Mouse (Mus musculus) lung, adult 2 months (tissue): ENCODE data around the gene Ift122. TPM values are rescaled to one million over a fixed set of nuclear protein-coding genes. Genes with fewer than 3 reads are reported as not detected.
A peak's percentile ranks its signal among the peaks of the same experiment; 100 is the strongest.

Source experiments
- DNase-seq: peaks from one replicate; pipeline ENCODE4 v3.0.0; 2022
- H3K4me1 ChIP-seq: fragments of 200-500 bp; 2 replicates; pipeline ENCODE4 v1.6.1; 2011; ENCODE audit warnings: low read length; ENCODE audit not compliant: control insufficient read depth, insufficient read depth
- H3K4me3 ChIP-seq: fragments of 200-500 bp; replicated peaks from 2 replicates; pipeline ENCODE3; 2011; ENCODE audit warnings: low read depth, mild to moderate bottlenecking, control low read depth, low read length; ENCODE audit errors: extremely low read depth
- CTCF ChIP-seq: fragments of 200-500 bp; IDR thresholded peaks from 2 replicates; pipeline ENCODE4 v1.5.1; 2011; ENCODE audit warnings: mild to moderate bottlenecking, low read length, control low read depth; ENCODE audit not compliant: insufficient read depth
- POLR2A ChIP-seq: fragments of 200-500 bp; IDR thresholded peaks from 2 replicates; pipeline ENCODE4 v1.6.1; 2011; ENCODE audit warnings: low read depth, mild to moderate bottlenecking, control low read depth, low read length, borderline replicate concordance; ENCODE audit errors: extremely low read depth
- WGBS: fragments of 180-500 bp; shearing (Covaris S2); methylation state at CpG from one replicate; pipeline ENCODE4 v1.1.7; 2018; 5-methylcytosine and 5-hydroxymethylcytosine counted together
- polyA plus RNA-seq: library from polyadenylated mRNA; depleted of rRNA; stranded (reverse); fragments of >200 nt; gene quantifications from 2 replicates; pipeline ENCODE4 v1.2.3, GENCODE M21; 2012; rRNA removed

Ift122 gene
- polyA plus RNA-seq = 12.6 and 13.4 TPM in 2 replicates

GRCm38 (mm10) chr6:115853091-115853813 is at the start of gene Ift122, which contains the start of gene Mbd4:
TSS of gene Ift122 (plus strand) at chr6:115853470.
TSS of gene Mbd4 (minus strand) at chr6:115853371.
- WGBS = under 1% methylated on average over 50 of the region's 51 CpGs
- DNase-seq = peak; percentile 94

GRCm38 (mm10) chr6:115803541-115804382 is 49.5 kb upstream of the Ift122 start:
- 38% methylated on average over 16 of the region's 16 CpGs for whole genome bisulfite sequencing
- Histone ChIP-seq H3K4me1 (peaks cover 9% of the 10 kb centered on the region), H3K4me3 (no peak overlapping the region)
- peak; percentile 47 for DNase-seq
- TF ChIP-seq CTCF = peak; percentile 72
- TF ChIP-seq POLR2A = no peak

More at GRCm38 (mm10) chr6:115853091-115853813, at the start of gene Ift122, which contains the start of gene Mbd4:
- H3K4me3 ChIP-seq = peak within 1 kb of the TSS; percentile 74
- no peaks in the 10 kb centered on the region for H3K4me1 ChIP-seq
- TF ChIP-seq CTCF (peak; percentile 44; the same call in 1 of the 2 replicates), POLR2A (peak; percentile 43; the same call in 1 of the 2 replicates)

GRCm38 (mm10) chr6:115804432-115805192 is 48.7 kb upstream of the Ift122 start:
- 66% methylated on average over 10 of the region's 10 CpGs for WGBS
- TF ChIP-seq CTCF (no peak), POLR2A (no peak)
- Histone ChIP-seq H3K4me3 (no peak overlapping the region), H3K4me1 (peaks cover 9% of the 10 kb centered on the region)
- DNase-seq = no peak

GRCm38 (mm10) chr6:115807464-115808195 is 45.6 kb upstream of the Ift122 start:
- TF ChIP-seq CTCF (no peak), POLR2A (no peak)
- no peak for DNase-seq
- peak overlapping the region; percentile 95 for H3K4me3 ChIP-seq
- peaks cover 9% of the 10 kb centered on the region for H3K4me1 ChIP-seq
- WGBS = 2% methylated on average over 15 of the region's 15 CpGs

- Histone ChIP-seq H3K4me3 (peak overlapping the region; percentile 95), H3K4me1 (peaks cover 9% of the 10 kb centered on the region)
- WGBS = under 1% methylated on average over 22 of the region's 22 CpGs
- no peak for TF ChIP-seq CTCF
- no peak for TF ChIP-seq POLR2A
- no peak for DNase-seq
Measured at GRCm38 (mm10) chr6:115808196-115808487, 45.1 kb upstream of the Ift122 start.

- Histone ChIP-seq H3K4me3 (peak within 1 kb of the TSS; percentile 95), H3K4me1 (peaks cover 9% of the 10 kb centered on the region)
- WGBS = under 1% methylated on average over 47 of the region's 47 CpGs
- peak; percentile 88 for DNase-seq
- TF ChIP-seq POLR2A = peak; percentile 95
- peak; percentile 23; the same call in 1 of the 2 replicates for TF ChIP-seq CTCF
Measured at GRCm38 (mm10) chr6:115808488-115809231, 44.6 kb upstream of the Ift122 start, which contains the start of gene Rpl32. TSS of gene Rpl32 (minus strand) at chr6:115808747.

GRCm38 (mm10) chr6:115811606-115812005 is 41.7 kb upstream of the Ift122 start:
- DNase-seq = no peak
- H3K4me1 ChIP-seq = peaks cover 7% of the 10 kb centered on the region
- TF ChIP-seq POLR2A (no peak), CTCF (no peak)
- no peak overlapping the region for H3K4me3 ChIP-seq
- 59% methylated on average over 8 of the region's 8 CpGs for WGBS

GRCm38 (mm10) chr6:115814104-115814503 is 39.2 kb upstream of the Ift122 start:
- TF ChIP-seq CTCF (peak; percentile 63), POLR2A (no peak)
- 32% methylated on average over 4 of the region's 4 CpGs for WGBS
- peak; percentile 52 for DNase-seq

More at GRCm38 (mm10) chr6:115814104-115814503, 39.2 kb upstream of the Ift122 start:
- Histone ChIP-seq H3K4me1 (no peaks in the 10 kb centered on the region), H3K4me3 (no peak overlapping the region)
